Mouse (Mus musculus) kidney, adult 2 months (tissue): ENCODE results near the gene Abcd2.

Source experiments
- CTCF ChIP-seq: fragments of 200-500 bp; conservative IDR thresholded peaks from 2 replicates; pipeline ENCODE4 v1.5.1; 2011; ENCODE audit warnings: low read depth, mild to moderate bottlenecking, control low read depth, low read length, moderate library complexity, mixed read lengths; ENCODE audit not compliant: insufficient read depth, insufficient read length
- POLR2A ChIP-seq: fragments of 200-500 bp; IDR thresholded peaks from one replicate; pipeline ENCODE4 v1.6.1; 2011; ENCODE audit warnings: low read depth, low read length, control low read depth

DNA sequence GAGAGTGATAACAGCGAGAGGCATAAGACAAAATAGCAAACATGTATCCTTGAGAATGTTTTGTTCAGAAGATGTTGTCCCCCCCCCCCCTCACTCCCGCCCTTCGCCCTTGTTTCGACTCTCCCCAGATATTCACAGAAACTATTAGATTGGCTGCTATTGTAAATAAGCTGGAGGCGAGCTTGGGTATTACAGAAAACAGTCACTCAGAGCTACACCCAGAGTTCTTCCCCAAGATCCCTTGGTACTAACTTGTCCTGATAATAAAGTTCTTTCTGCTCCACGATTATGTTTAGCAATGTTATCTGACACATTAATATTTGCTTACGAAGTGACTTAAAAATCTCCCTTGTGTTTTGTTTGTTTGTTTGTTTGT lies 612 bp upstream of the Abcd2 start:
- no peak for TF ChIP-seq CTCF
- TF ChIP-seq POLR2A: no peak
